Mouse (Mus musculus) CD4-positive helper T cell, adult 2 months (primary cell): Measurements from ENCODE around the gene Frk.
"Not testable (repeated sequence)": the region's sequence is repeated elsewhere in the genome, so short reads cannot be mapped to it uniquely, and the experiment has no call there.

Experiments used
- DNase-seq: peaks from one replicate; pipeline ENCODE4 v3.0.0-alpha.2; 2012; ENCODE audit warnings: low read depth, missing footprints, low spot score

The Frk gene

GRCm38 (mm10) chr10:34617216-34617615, 134.0 kb downstream of the Frk start:
- DNase-seq: no peak

- DNase-seq: no peak
Measured at GRCm38 (mm10) chr10:34618490-34618889, 135.3 kb downstream of the Frk start.

DNA sequence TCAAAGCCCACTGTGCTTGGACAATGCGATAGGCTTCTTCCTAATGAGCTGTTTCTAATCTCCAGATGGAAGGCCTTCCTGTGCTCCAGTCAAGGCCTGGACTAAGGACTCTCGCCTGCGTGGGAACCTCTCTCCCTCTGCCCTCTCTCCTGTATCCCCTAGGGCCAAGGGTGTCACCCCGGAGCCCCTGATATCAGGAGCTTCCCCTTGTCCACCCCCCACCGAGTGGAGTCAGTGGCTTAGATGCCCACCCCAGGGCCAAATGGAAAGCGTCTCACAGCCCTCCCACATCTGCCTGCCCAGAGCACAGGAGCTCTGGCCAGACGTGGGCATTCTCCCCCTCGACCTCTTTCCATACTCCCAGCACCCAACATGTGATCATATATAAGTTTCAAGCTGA, 137.3 kb downstream of the Frk start:
- DNase-seq: not testable (repeated sequence)

- no peak for DNase-seq
Measured at GRCm38 (mm10) chr10:34638245-34638644, 155.0 kb downstream of the Frk start.
